Mouse (Mus musculus): Measurements from ENCODE around the gene Mboat1. TPM values are rescaled to one million over a fixed set of nuclear protein-coding genes. Genes with fewer than 3 reads are reported as not detected.

The Mboat1 gene
- polyA plus RNA-seq (2014; fragmentation: Illumina TruSeq; extraction: RNeasy Lipid Tissue Mini Kit (QIAGEN cat#74804); ENCODE audit: low read depth, low replicate concordance), result 1.1 TPM

GRCm38 (mm10) chr13:30136243-30136922 lies at the start of gene Mboat1:
Gene Mboat1 (plus strand): TSS chr13:30136489.

Other genes with a start within 250 kb of the Mboat1 start
- 5.3 TPM for gene E2f3, start 150.4 kb upstream of the Mboat1 start, polyA plus RNA-seq (2014; fragmentation: Illumina TruSeq; extraction: RNeasy Lipid Tissue Mini Kit (QIAGEN cat#74804); ENCODE audit: low read depth, low replicate concordance)
- 38.4 TPM for gene Agtr1a, start 200.0 kb downstream of the Mboat1 start, polyA plus RNA-seq (2014; fragmentation: Illumina TruSeq; extraction: RNeasy Lipid Tissue Mini Kit (QIAGEN cat#74804); ENCODE audit: low read depth, low replicate concordance)

All from heart, adult 10 weeks (tissue).